Mouse (Mus musculus): ENCODE data around the gene Rbck1. TPM values are rescaled to one million over a fixed set of nuclear protein-coding genes. Genes with fewer than 3 reads are reported as not detected.

Gene Rbck1
- polyA plus RNA-seq, 1 experiment: 76.2 TPM

DNA sequence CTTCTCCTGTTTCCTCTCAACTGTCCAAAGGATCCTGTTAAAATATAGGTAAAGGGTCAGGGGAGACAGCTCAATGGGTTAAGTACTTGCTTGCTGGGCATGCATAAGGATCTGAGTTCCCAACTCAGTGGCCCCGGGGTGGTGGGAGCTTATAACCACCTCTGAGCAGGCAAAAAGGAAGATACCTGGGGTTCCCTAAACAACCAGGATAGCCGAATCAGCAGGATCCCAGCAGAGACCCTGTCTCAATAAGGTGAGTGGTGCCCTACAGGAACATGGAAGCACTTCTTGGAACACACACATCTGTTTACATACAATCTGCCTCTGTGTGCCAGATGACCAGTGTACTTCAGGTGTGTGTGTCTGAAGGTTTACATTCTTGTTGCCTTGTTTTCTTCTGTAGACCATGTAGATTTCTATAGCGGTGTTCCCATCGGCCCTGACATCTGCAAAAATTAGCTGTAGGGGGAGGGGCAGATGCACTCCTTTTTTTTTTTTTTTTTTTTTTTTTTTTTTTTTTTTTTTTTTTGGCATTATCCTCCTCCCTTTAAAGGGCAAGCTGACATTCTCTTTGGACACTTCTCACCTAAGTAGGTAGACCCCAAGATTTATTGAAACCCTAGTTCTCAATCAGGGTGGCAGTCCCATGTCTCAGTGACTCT, 1.0 kb upstream of the Rbck1 start:
- H3K4me1 ChIP-seq (ENCODE audit: control insufficient read depth, insufficient read depth, low read length): peaks cover 8% of the 10 kb centered on the region

GRCm38 (mm10) chr2:152330858-152331423, 1.5 kb downstream of the Rbck1 start:
- Histone ChIP-seq H3K27ac (ENCODE audit: control insufficient read depth, insufficient read depth, low read depth, low read length) (no peak overlapping the region), H3K4me1 (ENCODE audit: control insufficient read depth, insufficient read depth, low read length) (peaks cover 8% of the 10 kb centered on the region), H3K4me3 (ENCODE audit: control insufficient read depth, low read depth, low read length) (no peak overlapping the region), H3K27me3 (ENCODE audit: control insufficient read depth, insufficient read depth, low read length) (no peaks in the 10 kb centered on the region), H3K36me3 (ENCODE audit: control insufficient read depth, insufficient read depth, low read length) (no peaks in the 10 kb centered on the region)
- TF ChIP-seq POLR2A (IDR thresholded peaks at IDR 0.05; ENCODE audit: control insufficient read depth, low read depth, low read length): no peak
- TF ChIP-seq CTCF (IDR thresholded peaks at IDR 0.05; ENCODE audit: control insufficient read depth, insufficient read depth, insufficient replicate concordance, low read depth, low read length): no peak

More for the DNA sequence above, 1.0 kb upstream of the Rbck1 start:
- Histone ChIP-seq H3K4me3 (ENCODE audit: control insufficient read depth, low read depth, low read length) (no peak overlapping the region), H3K27ac (ENCODE audit: control insufficient read depth, insufficient read depth, low read depth, low read length) (no peak overlapping the region), H3K27me3 (ENCODE audit: control insufficient read depth, insufficient read depth, low read length) (no peaks in the 10 kb centered on the region), H3K36me3 (ENCODE audit: control insufficient read depth, insufficient read depth, low read length) (no peaks in the 10 kb centered on the region)
- no peak for TF ChIP-seq POLR2A (IDR thresholded peaks at IDR 0.05; ENCODE audit: control insufficient read depth, low read depth, low read length)
- TF ChIP-seq CTCF (IDR thresholded peaks at IDR 0.05; ENCODE audit: control insufficient read depth, insufficient read depth, insufficient replicate concordance, low read depth, low read length): no peak

- H3K27me3 ChIP-seq (ENCODE audit: control insufficient read depth, insufficient read depth, low read length): no peaks in the 10 kb centered on the region
- no peak overlapping the region for H3K4me3 ChIP-seq (ENCODE audit: control insufficient read depth, low read depth, low read length)
- no peaks in the 10 kb centered on the region for H3K36me3 ChIP-seq (ENCODE audit: control insufficient read depth, insufficient read depth, low read length)
- TF ChIP-seq CTCF (IDR thresholded peaks at IDR 0.05; ENCODE audit: control insufficient read depth, insufficient read depth, insufficient replicate concordance, low read depth, low read length) (no peak), POLR2A (IDR thresholded peaks at IDR 0.05; ENCODE audit: control insufficient read depth, low read depth, low read length) (no peak)
- H3K4me1 ChIP-seq (ENCODE audit: control insufficient read depth, insufficient read depth, low read length): peaks cover 8% of the 10 kb centered on the region
- no peak overlapping the region for H3K27ac ChIP-seq (ENCODE audit: control insufficient read depth, insufficient read depth, low read depth, low read length)
Observed at GRCm38 (mm10) chr2:152327980-152328379, 4.5 kb downstream of the Rbck1 start.

DNA sequence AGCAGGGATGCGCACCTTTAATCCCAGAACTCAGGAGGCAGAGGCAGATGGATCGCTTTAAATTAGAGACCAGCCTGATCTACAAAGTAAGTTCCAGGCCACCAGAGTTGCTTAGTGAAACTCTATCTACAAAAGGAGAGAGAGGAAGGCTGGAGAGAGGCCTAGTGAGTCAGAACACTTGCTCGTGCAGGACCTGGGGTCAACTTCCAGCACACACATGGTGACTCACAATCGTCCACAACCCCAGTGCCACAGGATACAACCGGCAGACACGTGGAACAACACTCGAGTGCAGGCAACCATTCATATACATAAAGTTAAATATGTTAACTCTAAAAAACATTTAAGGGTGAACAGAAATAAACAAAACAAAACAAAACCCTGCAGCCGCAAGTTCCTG, 5.8 kb downstream of the Rbck1 start:
- no peak overlapping the region for H3K27ac ChIP-seq (ENCODE audit: control insufficient read depth, insufficient read depth, low read depth, low read length)
- no peaks in the 10 kb centered on the region for H3K36me3 ChIP-seq (ENCODE audit: control insufficient read depth, insufficient read depth, low read length)
- no peaks in the 10 kb centered on the region for H3K27me3 ChIP-seq (ENCODE audit: control insufficient read depth, insufficient read depth, low read length)
- peaks cover 3% of the 10 kb centered on the region for H3K4me1 ChIP-seq (ENCODE audit: control insufficient read depth, insufficient read depth, low read length)
- TF ChIP-seq POLR2A (IDR thresholded peaks at IDR 0.05; ENCODE audit: control insufficient read depth, low read depth, low read length) (no peak), CTCF (IDR thresholded peaks at IDR 0.05; ENCODE audit: control insufficient read depth, insufficient read depth, insufficient replicate concordance, low read depth, low read length) (no peak)
- no peak overlapping the region for H3K4me3 ChIP-seq (ENCODE audit: control insufficient read depth, low read depth, low read length)

GRCm38 (mm10) chr2:152326157-152326556, 6.3 kb downstream of the Rbck1 start:
- Histone ChIP-seq H3K4me3 (ENCODE audit: control insufficient read depth, low read depth, low read length) (no peak overlapping the region), H3K36me3 (ENCODE audit: control insufficient read depth, insufficient read depth, low read length) (no peaks in the 10 kb centered on the region), H3K27me3 (ENCODE audit: control insufficient read depth, insufficient read depth, low read length) (no peaks in the 10 kb centered on the region), H3K27ac (ENCODE audit: control insufficient read depth, insufficient read depth, low read depth, low read length) (no peak overlapping the region), H3K4me1 (ENCODE audit: control insufficient read depth, insufficient read depth, low read length) (no peaks in the 10 kb centered on the region)
- no peak for TF ChIP-seq POLR2A (IDR thresholded peaks at IDR 0.05; ENCODE audit: control insufficient read depth, low read depth, low read length)
- no peak for TF ChIP-seq CTCF (IDR thresholded peaks at IDR 0.05; ENCODE audit: control insufficient read depth, insufficient read depth, insufficient replicate concordance, low read depth, low read length)

- no peak overlapping the region for H3K27ac ChIP-seq (ENCODE audit: control insufficient read depth, insufficient read depth, low read depth, low read length)
- no peak for TF ChIP-seq POLR2A (IDR thresholded peaks at IDR 0.05; ENCODE audit: control insufficient read depth, low read depth, low read length)
- TF ChIP-seq CTCF (IDR thresholded peaks at IDR 0.05; ENCODE audit: control insufficient read depth, insufficient read depth, insufficient replicate concordance, low read depth, low read length): no peak
- H3K4me3 ChIP-seq (ENCODE audit: control insufficient read depth, low read depth, low read length): no peak overlapping the region
- H3K27me3 ChIP-seq (ENCODE audit: control insufficient read depth, insufficient read depth, low read length): no peaks in the 10 kb centered on the region
- no peaks in the 10 kb centered on the region for H3K36me3 ChIP-seq (ENCODE audit: control insufficient read depth, insufficient read depth, low read length)
- no peaks in the 10 kb centered on the region for H3K4me1 ChIP-seq (ENCODE audit: control insufficient read depth, insufficient read depth, low read length)
Observed at GRCm38 (mm10) chr2:152324842-152325241, 7.6 kb downstream of the Rbck1 start.

DNA sequence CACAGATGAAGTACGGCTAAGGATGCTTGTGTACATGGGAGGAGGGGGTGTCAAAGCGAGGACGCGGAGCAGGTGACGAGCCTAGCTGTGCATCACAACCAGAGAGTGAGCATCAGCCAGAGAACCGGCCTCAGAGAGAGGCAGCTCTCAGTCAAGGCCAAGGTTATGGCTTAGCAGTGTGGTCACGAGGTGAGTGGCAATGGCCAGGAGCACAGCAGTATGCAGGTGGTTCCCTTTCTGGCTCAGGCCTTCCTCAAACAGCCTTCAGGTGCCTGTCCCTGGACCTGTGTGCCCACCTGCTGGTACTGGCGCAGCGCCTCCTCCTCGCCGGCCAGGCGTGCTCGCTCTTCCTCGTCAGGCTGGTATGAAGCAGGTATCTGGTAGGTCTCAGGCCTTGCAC, 8.5 kb downstream of the Rbck1 start:
- Histone ChIP-seq H3K27me3 (ENCODE audit: control insufficient read depth, insufficient read depth, low read length) (no peaks in the 10 kb centered on the region), H3K4me3 (ENCODE audit: control insufficient read depth, low read depth, low read length) (no peak overlapping the region), H3K4me1 (ENCODE audit: control insufficient read depth, insufficient read depth, low read length) (no peaks in the 10 kb centered on the region), H3K36me3 (ENCODE audit: control insufficient read depth, insufficient read depth, low read length) (no peaks in the 10 kb centered on the region), H3K27ac (ENCODE audit: control insufficient read depth, insufficient read depth, low read depth, low read length) (no peak overlapping the region)
- TF ChIP-seq POLR2A (IDR thresholded peaks at IDR 0.05; ENCODE audit: control insufficient read depth, low read depth, low read length): no peak
- TF ChIP-seq CTCF (IDR thresholded peaks at IDR 0.05; ENCODE audit: control insufficient read depth, insufficient read depth, insufficient replicate concordance, low read depth, low read length): no peak
